Mouse (Mus musculus): ENCODE results near the gene Tspoap1.

Gene Tspoap1

DNA sequence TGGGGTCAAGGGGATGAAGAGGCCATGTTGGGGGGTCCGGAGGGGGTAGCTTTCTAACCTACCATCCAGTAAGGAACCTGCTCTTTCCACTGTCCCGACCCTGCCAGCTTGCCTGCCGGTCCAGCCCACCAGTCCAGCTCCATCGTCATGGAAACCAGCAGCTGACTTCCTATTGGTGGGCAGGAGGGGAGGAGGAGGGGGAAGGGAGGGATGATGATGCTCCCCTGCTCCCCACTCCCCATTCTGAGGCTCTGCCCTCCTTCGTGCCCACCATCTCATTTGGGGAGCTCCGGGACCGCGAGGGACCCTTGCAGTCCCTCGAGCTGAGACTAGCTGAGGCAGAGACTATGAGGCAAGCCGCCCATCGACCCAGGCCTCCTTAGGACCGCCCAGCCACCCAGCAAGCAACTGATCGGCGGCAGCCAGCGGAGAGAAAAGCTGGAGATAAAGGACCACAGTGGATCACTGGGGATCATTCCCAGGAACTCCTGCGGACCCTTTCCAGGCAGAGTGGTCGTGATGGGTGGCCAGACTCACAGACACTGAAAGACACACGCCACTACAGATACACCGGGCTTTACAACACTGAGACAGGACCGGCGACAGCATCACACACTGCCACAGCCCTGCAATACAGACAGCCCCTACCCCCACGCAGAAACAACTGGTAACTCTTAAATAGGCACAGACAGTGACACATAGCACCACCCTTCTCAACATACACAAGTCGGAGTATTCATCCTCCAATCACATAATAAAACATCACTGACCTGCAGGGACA, at the start of gene Tspoap1:
Gene Tspoap1 (plus strand): TSS at position 241 of the 781 bp plus-strand sequence.
- DNase-seq = no peak

DNA sequence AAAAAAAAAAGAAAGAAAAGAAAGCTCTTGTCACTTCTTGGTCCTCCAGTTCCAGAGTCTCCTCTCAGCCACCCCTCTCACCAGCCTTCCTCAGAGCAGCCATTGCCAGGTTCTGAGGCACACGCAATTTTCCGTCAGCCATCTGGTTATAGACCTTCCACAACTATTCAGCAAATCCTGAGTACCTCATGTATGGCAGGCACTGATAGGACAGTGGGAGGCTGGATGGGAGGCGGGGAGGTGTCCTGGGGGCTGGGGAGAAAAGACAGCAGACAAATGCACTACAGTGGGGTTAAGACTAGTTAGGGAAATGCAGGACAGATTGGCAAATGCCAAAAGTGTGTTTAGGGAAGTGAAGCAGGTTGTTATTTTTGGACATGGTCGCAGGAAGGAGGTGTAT, 48.2 kb upstream of the Tspoap1 start:
- DNase-seq = no peak

DNA sequence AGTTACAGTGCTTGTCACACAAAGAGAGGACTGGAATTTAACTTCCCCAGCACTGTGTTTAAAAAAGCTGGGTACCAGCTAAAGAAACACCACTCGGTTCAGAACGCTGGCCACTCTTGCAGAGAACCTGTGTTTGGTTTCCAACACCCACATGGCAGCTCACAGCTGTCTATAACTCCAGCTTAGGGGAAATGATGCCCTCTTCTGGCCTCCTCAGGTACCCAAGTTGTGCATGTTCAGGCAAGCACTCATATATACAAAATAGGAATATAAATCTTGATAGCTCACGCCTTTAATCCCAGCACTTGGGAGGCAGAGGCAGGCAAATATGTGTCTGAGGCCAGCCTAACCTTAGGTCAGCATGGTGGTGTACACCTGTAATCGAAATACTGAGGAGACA, 44.3 kb upstream of the Tspoap1 start:
- DNase-seq = no peak

DNA sequence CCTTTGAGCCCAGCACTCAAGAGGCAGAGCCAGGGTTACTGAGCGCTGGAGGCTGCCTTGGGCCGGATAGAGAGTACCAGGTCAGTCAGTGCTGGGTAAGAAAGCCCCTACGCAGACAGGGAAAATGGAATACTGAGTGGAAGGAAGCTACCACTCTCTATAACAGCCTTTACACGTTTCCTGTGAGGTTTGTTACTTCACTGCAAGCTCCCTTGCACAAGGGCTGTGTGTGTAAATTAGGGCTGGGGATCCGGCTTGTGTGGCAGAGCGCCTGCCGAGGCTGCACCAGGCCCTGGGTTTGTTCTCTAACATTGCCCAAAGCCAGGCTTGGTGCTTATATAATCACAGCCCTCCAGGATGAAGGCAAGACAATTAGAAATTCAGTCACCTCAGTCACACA, 40.8 kb upstream of the Tspoap1 start:
- DNase-seq = no peak

DNA sequence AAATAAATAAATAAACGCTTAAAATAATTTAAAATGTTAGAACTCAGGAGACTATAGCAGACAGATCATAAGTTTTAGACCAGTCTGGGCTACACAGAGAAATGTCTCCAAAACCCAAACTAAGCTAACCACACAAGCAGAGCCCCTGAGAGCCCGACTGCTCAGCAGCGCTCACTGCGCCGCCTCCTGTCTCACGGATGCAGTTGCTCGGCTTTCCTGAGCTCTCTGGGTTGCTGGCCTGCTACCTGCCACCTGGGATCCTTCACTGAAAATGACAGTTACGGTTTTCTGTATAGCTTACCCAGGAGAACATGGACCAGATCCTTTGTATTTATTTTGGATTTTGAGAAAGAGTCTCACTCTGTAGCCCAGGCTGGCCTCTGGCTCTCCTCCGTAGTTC, 40.0 kb upstream of the Tspoap1 start:
- no peak for DNase-seq

DNA sequence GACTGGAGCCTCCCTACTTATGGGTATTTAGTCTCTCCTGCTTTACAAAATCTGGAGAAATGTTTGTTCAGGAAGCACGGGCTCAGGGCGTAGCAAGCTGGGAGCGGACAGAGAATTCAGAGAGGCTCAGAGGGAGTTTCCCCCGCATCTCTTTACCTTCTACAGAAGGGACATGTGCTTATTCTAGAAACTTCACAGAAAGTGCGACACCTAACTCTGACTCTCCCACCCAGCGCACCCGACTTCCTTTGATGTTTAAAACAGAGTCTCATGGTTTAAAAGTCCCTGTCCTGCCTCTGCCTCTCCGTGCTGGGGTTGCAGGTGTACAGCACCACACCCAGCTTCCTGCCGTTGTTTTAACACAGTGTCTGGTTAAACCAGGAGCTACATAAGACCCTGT, 39.5 kb upstream of the Tspoap1 start:
- no peak for DNase-seq

DNA sequence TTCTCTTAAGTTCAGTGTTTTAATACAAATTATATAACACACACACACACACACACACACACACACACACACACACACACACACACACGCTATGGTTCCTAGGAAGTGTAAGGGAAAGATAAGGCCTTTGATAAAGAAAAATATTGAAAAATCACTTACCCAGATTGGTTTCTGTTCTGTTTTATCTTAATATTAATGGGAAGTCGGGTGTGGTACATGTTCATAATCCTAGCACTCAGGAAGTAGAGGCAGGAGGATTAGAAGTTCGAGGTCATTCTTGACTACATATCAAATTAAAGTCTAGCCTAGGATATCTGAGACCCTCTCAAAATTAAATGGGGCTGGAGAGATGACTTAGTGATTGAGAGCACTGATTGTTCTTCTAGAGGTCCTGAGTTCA, 38.2 kb upstream of the Tspoap1 start:
- DNase-seq = no peak

DNA sequence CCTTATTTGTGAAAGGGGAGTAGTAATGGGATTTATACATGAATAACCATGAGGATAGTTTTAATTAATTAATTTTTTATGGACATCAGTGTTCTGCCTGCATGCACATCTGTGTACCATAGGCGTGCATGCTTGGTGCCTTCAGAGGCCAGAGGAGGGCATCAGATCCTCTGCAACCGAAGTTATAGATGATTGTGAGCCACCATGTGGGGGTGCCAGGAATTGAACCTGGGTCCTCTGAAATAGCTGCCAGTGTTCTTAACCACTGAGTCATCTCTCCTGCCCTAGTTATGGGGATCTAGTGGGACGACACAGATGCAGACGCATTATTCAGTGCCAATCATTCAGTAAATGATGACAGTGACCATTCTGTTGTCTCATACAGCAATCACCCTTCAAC, 37.5 kb upstream of the Tspoap1 start:
- DNase-seq = no peak

DNA sequence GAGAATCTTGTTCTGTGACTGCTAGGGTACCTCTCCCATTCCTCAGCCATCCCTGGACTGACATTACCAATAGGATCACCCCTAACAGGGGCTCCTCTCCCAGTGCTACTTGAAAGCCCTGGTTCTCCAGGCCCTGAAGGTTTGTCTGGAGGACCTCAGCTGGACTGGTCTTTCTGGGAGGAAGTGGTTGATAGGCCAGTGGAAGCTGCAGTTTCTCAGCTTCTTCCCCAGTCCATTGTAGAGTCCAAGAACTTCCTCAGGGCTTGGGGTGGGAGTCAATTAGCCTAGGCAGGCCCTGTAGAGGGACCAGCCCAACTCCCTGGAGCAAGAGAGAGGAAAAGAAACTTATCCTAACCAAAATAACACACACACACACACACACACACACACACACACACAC, 34.8 kb upstream of the Tspoap1 start:
- DNase-seq = no peak

DNA sequence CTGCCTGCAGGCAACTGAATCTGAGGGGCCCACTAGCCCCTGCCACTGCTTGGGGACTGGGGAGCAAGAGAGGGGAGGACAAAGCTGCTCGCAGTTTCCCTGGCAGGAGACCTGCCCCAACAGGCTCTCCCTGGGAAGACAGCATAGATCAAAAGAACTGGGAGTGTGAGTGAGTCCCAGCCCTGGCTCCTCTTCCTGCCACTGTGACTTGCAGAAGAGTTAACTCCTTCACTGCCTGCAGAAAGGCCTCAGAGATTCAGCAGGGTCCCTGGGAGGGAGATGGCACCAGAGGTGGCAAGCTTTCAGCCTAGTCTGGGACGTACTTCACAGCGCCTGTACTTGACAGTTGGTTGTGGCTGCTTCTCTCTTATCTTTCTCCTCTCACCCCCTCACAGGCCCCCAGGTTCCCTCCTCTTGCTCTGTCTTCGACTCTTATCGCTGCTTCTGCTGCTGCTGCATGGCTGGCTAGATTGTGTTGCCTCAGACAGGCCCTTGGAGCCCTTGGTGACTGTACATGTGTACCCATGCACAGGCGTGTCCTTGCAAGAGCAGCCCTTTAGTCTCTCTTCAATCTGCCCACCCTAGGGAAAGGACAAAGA, 34.3 kb upstream of the Tspoap1 start:
- DNase-seq = no peak

DNA sequence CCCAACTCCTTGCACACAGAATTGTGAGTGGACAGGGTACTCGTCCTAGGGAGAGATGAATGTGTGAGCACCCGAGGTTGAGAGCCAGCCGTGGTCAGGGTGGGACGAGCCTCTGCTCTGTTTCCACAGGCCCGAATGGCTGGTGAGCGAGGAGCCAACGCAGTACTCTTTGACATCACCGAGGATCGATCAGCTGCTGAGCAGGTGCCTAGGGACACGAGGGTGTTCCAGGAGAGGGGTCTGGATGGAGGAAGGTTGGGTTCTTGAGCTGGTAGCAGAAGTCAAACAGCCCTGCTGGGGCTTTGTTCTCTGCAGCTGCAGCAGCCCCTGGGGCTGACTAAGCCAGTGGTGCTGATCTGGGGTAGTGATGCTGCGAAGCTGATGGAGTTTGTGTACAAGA, 33.3 kb upstream of the Tspoap1 start:
- DNase-seq = no peak

DNA sequence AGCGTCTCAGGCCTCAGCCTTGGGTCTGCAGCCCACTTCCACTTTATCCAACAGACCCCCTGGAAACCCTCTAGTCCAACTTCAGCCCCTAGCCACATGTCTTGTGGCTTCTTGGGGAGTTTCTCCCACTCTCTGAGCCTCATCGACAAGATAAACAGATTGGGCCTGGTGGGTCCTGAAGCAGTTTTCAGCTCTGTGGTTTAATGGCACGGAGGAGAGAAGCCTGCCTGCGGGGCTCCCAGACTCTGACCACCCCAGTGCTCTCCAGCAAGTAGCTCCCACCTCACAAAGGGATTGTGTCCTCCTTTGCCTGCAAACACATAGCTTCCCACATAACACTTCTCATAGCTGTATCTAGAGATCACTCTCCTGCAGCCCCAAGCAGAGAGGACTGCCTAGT, 32.9 kb upstream of the Tspoap1 start:
- DNase-seq = no peak

DNA sequence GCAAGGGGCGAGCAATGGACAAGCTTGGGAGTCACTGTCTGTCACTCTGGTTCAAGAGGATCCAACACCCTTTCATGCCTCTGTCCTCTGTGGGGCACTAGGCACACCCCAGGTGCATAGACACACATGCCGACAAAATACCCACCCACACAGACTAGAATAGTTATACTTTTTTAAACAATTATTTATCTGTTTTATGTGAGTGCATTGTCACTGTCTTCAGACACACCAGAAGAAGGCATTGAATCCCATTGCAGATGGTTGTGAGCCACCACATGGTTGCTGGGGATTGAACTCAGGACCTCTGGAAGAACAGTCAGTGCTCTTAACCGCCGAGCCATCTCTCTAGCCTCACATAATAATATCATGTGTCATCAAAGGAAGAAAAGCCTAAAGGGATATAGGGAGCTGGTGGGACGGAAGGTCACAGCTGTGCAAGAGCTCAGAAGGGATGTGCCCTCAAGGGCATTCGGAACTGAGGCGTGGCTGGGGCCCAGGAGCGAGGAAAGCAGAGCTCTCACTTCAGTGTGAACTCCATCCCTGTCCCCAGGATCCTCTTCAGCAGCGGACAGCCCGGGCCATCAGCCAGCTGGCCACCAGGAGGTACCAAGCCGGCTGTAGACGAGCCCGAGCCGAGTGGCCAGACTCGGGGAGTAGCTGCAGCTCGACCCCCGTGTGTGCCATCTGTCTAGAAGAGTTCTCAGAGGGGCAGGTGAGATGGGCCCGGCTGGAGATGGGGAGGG, 31.3 kb upstream of the Tspoap1 start:
- DNase-seq = no peak

DNA sequence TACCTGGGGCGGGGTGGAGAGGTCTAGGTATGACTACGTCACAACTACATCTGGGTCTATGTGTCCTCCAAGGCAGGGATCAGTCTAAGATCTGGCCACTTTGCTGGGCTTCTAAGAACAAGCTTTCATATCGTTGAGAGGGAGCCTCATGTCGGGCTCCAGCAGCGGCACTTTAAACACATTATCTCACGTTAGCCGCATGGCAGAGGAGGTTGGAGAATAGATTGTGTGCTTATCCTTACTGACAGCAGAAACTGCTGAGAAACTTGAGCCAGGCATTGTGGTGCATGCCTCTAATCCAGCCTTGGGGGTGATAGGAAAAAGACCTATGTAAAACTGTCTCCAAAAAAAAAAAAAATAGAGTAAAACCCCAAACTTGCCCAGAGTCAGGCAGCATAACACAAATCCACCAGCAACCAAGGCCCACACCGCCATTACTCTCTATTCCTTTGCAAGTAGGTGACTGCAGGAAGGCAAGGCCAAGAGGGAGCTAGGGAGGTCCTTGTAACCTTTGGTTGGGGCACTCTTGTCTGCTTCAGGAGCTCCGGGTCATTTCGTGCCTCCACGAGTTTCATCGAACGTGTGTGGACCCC, 30.7 kb upstream of the Tspoap1 start:
- no peak for DNase-seq

DNA sequence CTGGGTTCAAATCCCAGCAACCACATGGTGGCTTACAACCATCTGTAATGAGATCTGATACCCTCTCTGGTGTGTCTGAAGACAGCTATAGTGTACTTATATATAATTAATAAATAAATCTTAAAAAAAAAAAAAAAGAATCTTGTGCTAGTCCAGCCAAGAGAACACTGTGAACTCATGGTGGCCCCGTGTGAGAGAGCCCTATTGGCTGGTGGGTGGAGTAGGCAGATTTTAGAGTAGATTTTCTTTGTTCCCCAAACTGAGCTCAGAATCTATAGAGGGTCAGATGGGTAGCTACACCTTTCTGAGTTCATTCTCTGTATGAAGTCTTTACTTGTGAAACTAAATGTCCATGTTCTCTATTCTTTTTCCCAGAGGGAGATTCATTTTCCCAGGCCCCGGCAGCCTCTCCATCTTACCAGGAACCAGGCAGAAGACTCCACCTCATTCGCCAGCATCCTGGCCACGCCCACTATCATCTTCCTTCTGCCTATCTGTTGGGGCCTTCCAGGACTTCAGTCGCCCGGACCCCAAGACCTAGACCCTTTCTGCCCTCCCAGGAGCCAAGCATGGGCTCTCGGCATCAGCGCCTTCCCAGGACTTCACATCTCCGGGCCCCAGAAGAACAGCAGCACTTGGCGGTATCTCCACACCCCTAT, 29.6 kb upstream of the Tspoap1 start:
- DNase-seq = no peak

DNA sequence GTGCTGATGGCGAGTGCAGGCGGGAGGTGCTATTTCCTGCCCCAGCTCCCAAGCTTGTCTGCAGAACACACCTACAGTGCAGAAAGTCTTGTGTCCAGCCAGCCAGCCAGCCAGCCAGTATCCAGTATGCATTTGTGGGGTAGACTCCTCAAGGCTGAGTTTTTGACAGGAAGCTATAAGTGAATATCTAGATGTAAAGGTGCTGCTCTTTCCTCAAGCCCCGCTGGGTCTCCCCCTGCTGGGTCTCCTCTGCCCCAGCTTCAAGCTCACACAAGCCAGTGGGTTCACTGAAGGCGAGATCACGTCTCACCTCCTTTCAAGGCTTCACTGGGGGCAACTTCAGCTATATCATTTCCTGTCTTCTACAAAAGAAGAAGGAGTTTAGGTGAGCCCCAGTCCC, 26.0 kb upstream of the Tspoap1 start:
- no peak for DNase-seq

DNA sequence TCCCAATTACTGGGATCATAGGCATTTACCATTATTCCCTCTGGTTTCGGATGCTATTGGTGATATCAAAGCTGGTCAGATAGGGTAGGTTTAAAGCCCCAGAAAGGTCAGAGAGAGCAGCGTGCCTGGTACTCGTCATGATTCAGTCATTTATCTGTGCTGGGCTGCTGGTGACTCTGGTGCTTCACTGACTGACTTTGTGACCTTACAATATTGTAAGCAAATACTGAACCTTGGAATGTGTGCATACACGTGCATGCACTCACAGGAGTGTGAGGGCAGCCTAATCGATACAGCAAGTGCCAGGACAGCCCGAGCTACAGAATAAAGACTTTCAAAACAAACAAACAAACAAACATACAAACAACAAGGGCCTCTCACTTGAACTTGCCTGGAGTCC, 24.6 kb upstream of the Tspoap1 start:
- no peak for DNase-seq

DNA sequence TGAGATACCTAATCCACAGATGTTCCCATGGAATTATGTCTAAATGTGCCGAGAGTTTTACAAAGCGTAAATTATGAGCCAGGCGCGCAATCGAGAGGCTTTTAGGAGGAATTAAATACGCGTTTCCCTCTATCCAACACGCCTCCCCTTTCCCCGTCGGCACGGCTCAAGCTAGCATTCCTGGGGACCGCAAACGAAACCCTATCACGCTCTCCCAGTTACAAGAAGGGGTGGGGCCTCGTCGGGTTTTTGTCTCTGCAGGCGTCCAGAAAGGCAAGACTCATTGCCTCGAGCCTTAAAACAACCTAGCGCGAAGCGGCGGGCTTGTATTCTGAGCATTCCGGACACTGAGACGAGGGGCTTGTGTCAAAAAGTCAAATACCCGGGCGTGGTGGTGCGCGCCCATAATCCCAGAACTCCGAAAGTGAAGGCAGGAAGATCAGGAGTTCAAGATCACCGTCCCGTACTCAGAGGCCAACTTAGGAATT, 23.6 kb upstream of the Tspoap1 start:
- DNase-seq = peak; percentile 55 to 74

DNA sequence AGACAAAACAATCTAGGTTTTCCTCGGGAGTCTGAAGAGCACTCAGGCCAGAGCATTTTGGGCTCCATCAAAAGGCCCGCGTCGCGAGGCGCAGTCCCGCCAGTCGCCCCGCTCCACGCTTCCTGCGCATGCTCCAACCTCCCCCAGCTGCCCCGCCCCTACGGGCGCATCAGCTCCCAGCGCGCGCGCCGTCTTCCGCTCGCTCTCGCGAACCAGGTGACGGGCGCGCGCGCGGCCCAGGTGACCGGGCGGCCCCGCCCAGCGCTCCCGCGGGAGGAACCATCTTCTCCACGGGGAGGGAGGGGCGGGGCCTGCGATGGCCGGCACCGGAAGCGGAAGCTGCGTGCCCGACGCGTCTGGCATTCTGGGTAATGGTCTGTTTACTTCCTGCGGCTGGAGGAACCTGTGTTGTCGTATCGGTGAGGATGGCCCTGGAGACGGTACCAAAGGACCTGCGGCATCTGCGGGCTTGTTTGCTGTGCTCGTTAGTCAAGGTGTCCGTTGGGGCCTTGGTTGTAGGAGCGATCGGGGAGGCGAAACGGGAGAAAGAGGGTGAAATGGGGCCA, 23.1 kb upstream of the Tspoap1 start, which contains the start of gene Supt4a:
Gene Supt4a (plus strand): TSS at position 378 of the 566 bp plus-strand sequence.
- DNase-seq = peak; percentile 96 to 99

DNA sequence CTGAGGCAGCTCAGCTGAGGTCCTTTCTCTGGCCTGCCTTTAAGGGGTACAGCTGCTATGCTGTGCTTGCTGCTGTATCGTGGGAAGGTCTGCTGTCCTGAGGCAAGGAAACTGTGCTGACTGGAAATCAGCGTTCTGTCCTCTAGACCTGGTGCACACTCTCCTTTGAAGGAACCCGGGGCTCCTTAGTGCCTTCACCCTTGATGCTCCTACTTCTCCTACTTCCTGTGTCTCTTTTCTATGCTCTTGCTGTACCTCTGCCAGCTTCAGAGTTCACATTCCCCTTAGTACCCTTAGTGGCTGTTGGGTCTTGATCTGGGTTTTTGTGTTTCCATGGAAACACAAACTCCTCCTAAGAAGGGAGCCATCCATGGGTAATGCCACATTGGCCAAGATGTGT, 16.6 kb upstream of the Tspoap1 start:
- DNase-seq = no peak

DNA sequence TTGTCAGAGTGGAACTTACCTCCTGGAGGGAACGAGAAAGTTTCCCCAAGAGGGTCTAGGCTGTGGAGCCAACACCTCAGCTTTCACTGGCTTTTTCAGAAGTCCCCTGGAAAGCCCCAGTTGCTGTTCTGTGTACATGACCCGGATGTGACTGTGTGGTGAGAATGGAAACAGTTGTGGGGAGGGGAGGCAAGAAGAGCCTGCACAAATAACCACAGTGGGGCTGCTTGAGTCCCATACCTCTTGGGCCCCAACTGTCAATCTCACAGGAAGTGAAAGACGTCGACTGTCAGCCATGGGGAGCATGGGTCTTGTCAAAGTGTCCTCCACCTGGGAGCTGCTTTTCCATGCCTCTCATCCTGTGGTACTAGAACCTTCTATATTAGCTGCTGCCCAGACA, 15.4 kb upstream of the Tspoap1 start:
- no peak for DNase-seq
